Mouse (Mus musculus) urinary bladder, postnatal 10 days (tissue): Measurements from ENCODE around the gene Prpsap1.
"Not testable (repeated sequence)": the region's sequence is repeated elsewhere in the genome, so short reads cannot be mapped to it uniquely, and the experiment has no call there.

Source experiments
- DNase-seq: peaks from one replicate; pipeline ENCODE4 v3.0.0; 2022; ENCODE audit warnings: low spot score

Gene Prpsap1

DNA sequence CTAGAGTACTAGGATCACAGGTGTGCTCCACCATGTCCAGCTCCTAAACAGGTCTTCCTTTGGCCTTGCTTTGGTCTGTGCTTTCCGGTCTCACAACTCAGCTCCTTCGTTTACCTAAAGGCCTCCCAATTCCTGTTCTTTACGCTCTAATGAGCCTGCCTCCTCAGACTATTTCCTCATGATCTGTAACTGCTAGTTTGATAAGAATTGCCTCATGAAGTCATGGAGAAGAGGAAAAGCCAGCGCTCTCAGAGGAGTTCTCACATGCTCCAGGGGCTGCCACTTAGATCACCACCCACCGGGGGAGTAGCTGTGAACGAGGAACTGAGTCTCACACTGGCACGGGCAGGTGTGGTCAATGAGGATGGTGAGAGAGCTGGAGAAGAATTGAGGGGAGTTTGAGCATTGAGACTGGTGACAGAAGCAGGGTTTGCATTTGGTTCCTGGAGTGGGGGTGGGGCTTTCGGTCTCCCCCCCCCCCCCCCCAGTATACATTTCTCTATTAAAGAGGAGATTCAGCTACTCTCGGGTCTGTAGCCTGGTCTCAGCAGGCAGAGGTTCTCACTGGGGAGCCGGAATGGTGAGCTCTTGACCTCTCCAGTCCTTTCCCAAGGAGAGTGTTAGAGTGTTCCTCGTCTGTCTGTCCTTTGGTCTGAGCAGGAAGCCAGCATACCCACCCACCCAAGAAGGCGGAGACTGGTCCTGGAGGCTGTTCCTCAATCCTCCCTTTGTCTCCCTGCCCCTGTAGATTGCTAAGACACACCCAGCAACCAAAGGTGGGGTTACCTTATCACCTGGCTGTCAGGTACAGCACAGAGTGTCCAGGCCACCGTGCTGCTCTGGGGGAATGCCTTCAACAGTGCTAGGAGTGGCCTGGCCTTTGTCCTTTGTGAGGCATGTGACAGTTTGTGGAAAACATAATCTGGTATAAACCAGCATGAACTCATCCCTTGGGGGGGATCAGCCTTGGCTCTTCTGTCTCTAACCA, 64.8 kb downstream of the Prpsap1 start:
- no peak for DNase-seq

GRCm38 (mm10) chr11:116426852-116427575, 67.0 kb downstream of the Prpsap1 start:
- no peak for DNase-seq

- not testable (repeated sequence) for DNase-seq
These were observed 67.7 kb downstream of the Prpsap1 start for GRCm38 (mm10) chr11:116426328-116426727.

- no peak for DNase-seq
These were observed 69.2 kb downstream of the Prpsap1 start for GRCm38 (mm10) chr11:116424621-116425407.

GRCm38 (mm10) chr11:116423782-116424620, 70.0 kb downstream of the Prpsap1 start:
- no peak for DNase-seq

- no peak for DNase-seq
These were observed 70.8 kb downstream of the Prpsap1 start for GRCm38 (mm10) chr11:116423214-116423613.

- no peak for DNase-seq
These were observed 71.4 kb downstream of the Prpsap1 start for GRCm38 (mm10) chr11:116422562-116422961.

DNA sequence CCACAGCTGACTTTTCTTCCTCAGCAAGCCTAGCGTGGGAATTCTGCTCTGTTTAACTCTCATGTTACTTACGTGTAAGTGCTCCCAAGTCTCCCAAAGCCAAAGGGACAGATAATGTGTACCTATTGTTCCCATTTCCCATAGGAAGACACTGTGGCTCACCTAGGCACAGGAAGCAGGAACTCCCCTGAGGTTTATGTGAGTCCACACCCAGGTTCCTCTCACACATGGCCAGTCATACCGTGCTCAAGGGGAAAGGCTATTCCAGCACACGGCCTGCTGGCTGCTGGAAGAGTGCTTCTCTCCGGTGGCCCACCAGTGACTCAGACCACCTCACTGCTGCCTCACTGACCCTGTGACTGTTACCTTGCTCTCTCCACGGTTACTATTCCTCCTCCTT, 72.9 kb downstream of the Prpsap1 start:
- DNase-seq = no peak
